Mouse (Mus musculus): Measurements from ENCODE around the gene Otulinl.
A peak's percentile ranks its signal among the peaks of the same experiment; 100 is the strongest.

Gene Otulinl

GRCm38 (mm10) chr15:27678511-27678910 is 2.9 kb downstream of the Otulinl start:
- no peak for DNase-seq

- DNase-seq = peak; percentile 63 to 76
Measured at GRCm38 (mm10) chr15:27677801-27678200, 3.6 kb downstream of the Otulinl start.

DNA sequence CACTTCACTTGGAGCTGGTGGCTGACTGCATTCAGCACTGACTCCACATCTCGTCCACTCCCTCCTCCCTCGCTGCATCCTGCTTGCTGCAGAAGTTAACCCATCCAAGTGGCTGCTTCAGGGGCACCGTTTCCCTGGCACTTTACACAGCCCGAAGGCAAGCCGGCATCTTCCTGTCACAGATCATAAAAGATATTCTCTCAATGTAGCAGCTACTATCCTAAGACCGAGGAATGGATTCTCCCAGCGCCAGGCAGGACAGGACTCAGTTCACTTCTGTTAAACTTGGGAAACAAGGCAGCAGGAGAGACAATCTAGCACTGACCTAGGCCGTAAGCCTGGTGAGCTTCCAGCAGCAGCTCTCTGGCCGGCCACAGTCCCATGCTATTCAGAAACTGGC is 5.2 kb downstream of the Otulinl start:
- DNase-seq = no peak

GRCm38 (mm10) chr15:27675122-27675521 is 6.3 kb downstream of the Otulinl start:
- DNase-seq = no peak

- no peak for DNase-seq
Measured at GRCm38 (mm10) chr15:27674041-27674440, 7.3 kb downstream of the Otulinl start.

- DNase-seq = no peak
Measured at GRCm38 (mm10) chr15:27673151-27673550, 8.2 kb downstream of the Otulinl start.

- no peak for DNase-seq
Measured at GRCm38 (mm10) chr15:27672259-27672658, 9.1 kb downstream of the Otulinl start.

DNA sequence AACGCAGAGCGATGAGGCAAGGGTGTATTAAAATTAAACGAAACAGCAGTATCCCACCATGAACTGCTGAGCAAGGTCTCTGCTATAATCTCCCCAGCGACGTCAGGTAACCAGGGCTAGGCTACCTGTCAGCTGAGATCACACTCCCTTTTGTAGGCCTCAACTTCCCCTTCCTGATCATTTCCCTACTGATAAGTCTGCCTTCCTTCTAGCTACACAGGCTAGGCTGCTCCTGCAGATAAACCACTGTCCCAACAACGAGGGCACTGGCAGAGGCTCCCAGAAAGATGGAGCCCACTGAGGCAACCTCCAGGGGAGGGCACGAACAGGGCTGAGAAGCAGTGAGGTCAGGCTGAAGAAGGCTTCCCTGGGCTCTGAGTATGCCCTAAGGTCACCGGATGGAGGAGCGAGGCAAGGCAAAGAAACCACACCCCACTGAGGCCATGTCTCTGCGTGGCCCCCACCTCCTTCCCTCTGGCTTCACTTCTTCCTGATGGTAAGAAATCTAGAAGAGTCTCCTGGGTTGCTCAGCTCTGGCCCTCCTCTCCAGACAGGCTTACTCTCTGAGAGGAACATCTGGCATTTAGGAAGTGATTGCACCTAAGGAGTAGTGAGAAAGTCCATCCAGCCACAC is 9.7 kb downstream of the Otulinl start:
- no peak for DNase-seq

GRCm38 (mm10) chr15:27670708-27671107 is 10.7 kb downstream of the Otulinl start:
- DNase-seq = no peak

GRCm38 (mm10) chr15:27669931-27670411 is 11.4 kb downstream of the Otulinl start:
- no peak for DNase-seq

- no peak for DNase-seq
Measured at GRCm38 (mm10) chr15:27669276-27669675, 12.1 kb downstream of the Otulinl start.

- DNase-seq = no peak
Measured at GRCm38 (mm10) chr15:27668557-27668956, 12.8 kb downstream of the Otulinl start.

- DNase-seq = no peak
Measured at GRCm38 (mm10) chr15:27668001-27668461, 13.3 kb downstream of the Otulinl start.

GRCm38 (mm10) chr15:27666911-27667539 is 14.4 kb downstream of the Otulinl start:
- DNase-seq = no peak

DNA sequence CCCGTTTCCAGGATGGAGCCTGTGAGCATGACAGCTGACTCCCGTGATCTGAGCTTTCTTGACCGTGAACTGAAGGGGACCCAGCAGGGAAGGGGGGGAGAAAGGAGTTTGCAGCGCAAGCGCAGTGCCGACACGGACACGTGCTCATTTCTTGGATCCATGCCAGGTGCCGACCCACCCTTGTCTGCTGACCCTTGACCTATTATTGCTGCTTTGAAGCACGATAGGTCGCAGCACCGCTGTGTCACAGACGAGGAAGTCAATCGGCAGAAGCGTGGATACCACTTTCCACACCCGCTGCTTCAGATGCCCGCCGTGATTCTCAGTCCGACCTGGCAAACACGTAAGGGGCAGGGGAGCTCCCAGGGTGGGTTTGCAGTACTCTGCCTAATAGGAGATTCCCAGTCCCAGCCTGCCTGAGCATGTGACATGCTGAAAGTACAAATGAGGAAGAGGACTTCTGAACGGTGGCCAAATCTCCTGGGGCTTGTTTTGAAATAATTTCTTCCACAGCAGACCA is 15.9 kb downstream of the Otulinl start:
- peak; percentile 93 to 96 for DNase-seq

GRCm38 (mm10) chr15:27664126-27664525 is 17.3 kb downstream of the Otulinl start:
- no peak for DNase-seq

GRCm38 (mm10) chr15:27662699-27663098 is 18.7 kb downstream of the Otulinl start:
- no peak for DNase-seq

- DNase-seq = no peak
Measured at GRCm38 (mm10) chr15:27661696-27662095, 19.7 kb downstream of the Otulinl start.

DNA sequence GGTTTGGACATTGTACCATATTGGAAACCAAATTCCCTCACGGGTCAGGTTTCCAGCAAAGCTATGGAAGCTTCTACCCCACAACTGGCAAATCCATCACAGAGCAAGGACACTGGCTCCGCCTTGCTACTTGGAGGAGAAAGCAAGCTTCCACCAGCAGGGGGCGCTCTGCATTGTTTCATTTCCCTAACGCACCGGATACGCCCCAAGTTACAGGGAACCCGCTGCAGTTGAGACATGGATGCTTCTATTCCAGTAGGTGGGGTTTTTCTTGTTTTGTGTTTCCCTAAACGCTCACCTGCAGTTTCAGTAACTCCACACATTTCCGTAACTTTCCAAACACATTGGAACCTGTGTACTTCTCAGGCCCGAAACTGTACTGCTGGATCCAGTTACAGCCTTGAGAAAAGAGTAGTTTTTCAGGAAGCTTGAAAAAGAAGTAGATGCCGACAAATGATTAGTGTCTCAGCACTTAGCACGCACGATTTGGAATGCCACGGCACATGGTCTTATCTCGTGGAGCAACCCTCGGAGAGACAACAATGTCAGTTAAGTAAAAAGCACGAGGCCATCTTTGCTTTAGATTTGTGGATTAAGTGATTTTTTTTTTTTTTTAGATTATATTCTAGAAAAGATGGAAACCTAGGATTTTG is 21.7 kb downstream of the Otulinl start:
- DNase-seq = peak; percentile 94 to 96

DNA sequence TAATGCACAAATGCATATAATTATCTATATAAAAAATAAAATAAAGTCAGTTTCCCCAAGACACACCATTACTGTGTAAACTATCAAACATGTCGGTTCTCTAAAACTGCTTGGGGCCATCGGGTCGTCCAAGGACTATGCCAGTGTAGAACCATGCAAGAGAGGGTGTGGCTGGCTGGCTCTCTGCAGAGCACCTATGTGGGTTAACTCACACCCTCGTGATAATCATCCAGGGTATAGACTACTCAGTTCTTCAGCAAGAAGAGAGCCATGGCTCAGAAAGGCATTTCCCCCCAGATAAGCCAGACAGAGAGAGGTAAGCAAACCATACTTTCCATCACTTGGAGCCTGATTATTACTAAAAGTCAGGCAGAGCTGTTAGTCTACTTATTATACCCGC is 22.2 kb downstream of the Otulinl start:
- no peak for DNase-seq

- no peak for DNase-seq
Measured at GRCm38 (mm10) chr15:27658356-27658755, 23.0 kb downstream of the Otulinl start.

DNA sequence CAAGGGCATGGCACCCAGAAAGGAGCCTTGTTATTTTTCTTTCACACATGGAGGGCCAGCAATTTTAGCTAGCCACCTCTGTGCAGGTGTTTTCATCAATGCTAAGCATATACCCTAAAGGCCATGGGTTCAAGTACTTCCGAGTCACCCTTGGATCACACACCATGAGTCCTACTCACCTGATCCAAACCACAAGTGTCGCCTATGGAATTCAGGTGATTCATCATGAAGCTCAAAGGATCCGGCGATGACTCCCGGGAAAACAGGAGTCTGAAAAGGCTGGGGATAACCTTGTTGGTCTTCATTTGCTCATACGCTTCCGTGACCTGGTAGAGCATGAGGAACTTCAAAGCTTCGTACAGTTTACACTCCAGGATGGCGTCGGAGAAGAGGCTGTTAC is 23.5 kb downstream of the Otulinl start:
- no peak for DNase-seq

- DNase-seq = no peak
Measured at GRCm38 (mm10) chr15:27656626-27657025, 24.8 kb downstream of the Otulinl start.

DNA sequence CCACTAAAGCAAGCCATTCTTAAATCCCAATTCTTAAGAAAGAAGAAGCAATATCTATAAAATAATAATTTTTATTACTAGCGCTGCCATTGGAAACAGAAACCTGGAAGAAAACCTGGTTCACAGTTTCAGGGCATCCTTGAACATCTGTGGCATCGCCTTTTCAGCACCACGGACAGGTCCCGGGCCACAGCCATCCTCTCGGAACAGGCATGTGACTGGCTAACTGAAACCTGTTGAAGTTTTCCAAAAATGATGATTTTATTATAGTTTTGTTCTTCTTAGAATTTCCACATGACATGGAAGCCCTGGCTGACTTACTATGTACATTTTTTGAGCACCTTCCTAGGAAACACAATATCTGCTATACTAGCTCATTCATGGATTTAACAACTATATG is 26.4 kb downstream of the Otulinl start:
- DNase-seq = no peak

Measured in cerebellum, postnatal 10 days (tissue).